Mouse (Mus musculus) CH12.LX (cell line): ENCODE data around the gene Nsmce1.

Experiments used
- CTCF ChIP-seq, 2 experiments: IDR thresholded peaks in 1 of 2; conservative IDR thresholded peaks in 1 of 2; 2 replicates each; pipeline ENCODE4 v1.5.1; 2011 to 2012; ENCODE audit warnings: low read depth in 2 of 2, low read length in 2 of 2, improper control_type of control experiment in 1 of 2, inconsistent platforms in 1 of 2, mild to moderate bottlenecking in 1 of 2, moderate library complexity in 1 of 2
- MAFK ChIP-seq: IDR thresholded peaks from 2 replicates; pipeline ENCODE4 v1.6.1; 2011; ENCODE audit warnings: low read length, improper control_type of control experiment; ENCODE audit not compliant: insufficient replicate concordance

- TF ChIP-seq CTCF (conservative IDR thresholded peaks at IDR 0.05 in 1 of 2, IDR thresholded peaks at IDR 0.05 in 1 of 2; ENCODE audit: low read depth in 2 of 2, low read length in 2 of 2), result no peak
- no peak for TF ChIP-seq MAFK
These were observed 37.7 kb downstream of the Nsmce1 start for GRCm38 (mm10) chr7:125453671-125454070.
